Mouse (Mus musculus): ENCODE data around the gene Gm34302. TPM values are rescaled to one million over a fixed set of nuclear protein-coding genes. Genes with fewer than 3 reads are reported as not detected.

Gene Gm34302
- not detected for polyA plus RNA-seq (2015; fragmentation: Illumina TruSeq; extraction: RNeasy Lipid Tissue Mini Kit (QIAGEN cat#74804); ENCODE audit: insufficient read depth, low replicate concordance)

GRCm38 (mm10) chr3:63483726-63484125, at the start of gene Gm34302:
Gene Gm34302, minus strand, starts transcription at chr3:63483879.

Other genes with a start within 250 kb of the Gm34302 start
- gene Mme, start 242.3 kb downstream of the Gm34302 start, polyA plus RNA-seq (2015; fragmentation: Illumina TruSeq; extraction: RNeasy Lipid Tissue Mini Kit (QIAGEN cat#74804); ENCODE audit: insufficient read depth, low replicate concordance): 10.7 TPM